Mouse (Mus musculus) lung, embryonic 16.5 days (tissue): ENCODE data around the gene Tnnt1. TPM values are rescaled to one million over a fixed set of nuclear protein-coding genes. Genes with fewer than 3 reads are reported as not detected.
"Not testable (repeated sequence)": the region's sequence is repeated elsewhere in the genome, so short reads cannot be mapped to it uniquely, and the experiment has no call there.

Source experiments
- ATAC-seq: fragments of 200-750 bp; cut with Nextera tagmentation; 2 replicates; pipeline ENCODE4 v1.8.0; 2017; ENCODE audit warnings: low read depth, mild to moderate bottlenecking, moderate library complexity
- H3K27ac ChIP-seq: fragments of 300-500 bp; sonication (generic); 2 replicates; pipeline ENCODE4 v1.5.1; 2014; ENCODE audit warnings: mild to moderate bottlenecking, control low read depth, low read length
- H3K27me3 ChIP-seq: fragments of 300-500 bp; sonication (generic); 2 replicates; pipeline ENCODE4 v1.6.1; 2014; ENCODE audit warnings: low read depth, low read length, mixed read lengths; ENCODE audit not compliant: control insufficient read depth, insufficient read depth
- H3K36me3 ChIP-seq: fragments of 300-500 bp; sonication (generic); 2 replicates; pipeline ENCODE4 v1.6.1; 2014; ENCODE audit warnings: low read length; ENCODE audit not compliant: control insufficient read depth, insufficient read depth
- H3K4me1 ChIP-seq: fragments of 300-500 bp; sonication (generic); replicated peaks from 2 replicates; pipeline ENCODE4 v1.6.1; 2014; ENCODE audit warnings: low read length, mixed read lengths; ENCODE audit not compliant: control insufficient read depth, insufficient read depth
- H3K4me2 ChIP-seq: fragments of 300-500 bp; sonication (generic); 2 replicates; pipeline ENCODE4 v1.6.1; 2014; ENCODE audit warnings: low read depth, low read length, control low read depth
- H3K4me3 ChIP-seq: fragments of 300-500 bp; sonication (generic); 2 replicates; pipeline ENCODE4 v1.5.1; 2014; ENCODE audit warnings: mild to moderate bottlenecking, low read length, control low read depth
- H3K9ac ChIP-seq: fragments of 300-500 bp; sonication (generic); 2 replicates; pipeline ENCODE4 v1.6.1; 2014; ENCODE audit warnings: low read length, control low read depth
- H3K9me3 ChIP-seq: fragments of 300-500 bp; sonication (generic); 2 replicates; pipeline ENCODE4 v1.6.1; 2016; ENCODE audit warnings: low read length; ENCODE audit not compliant: control insufficient read depth
- WGBS: fragments of 180-500 bp; shearing (Covaris S2); extraction: QIAGEN DNeasy Blood & Tissue Kit; methylation state at CpG from one replicate; pipeline ENCODE4 v1.1.7; 2014; 5-methylcytosine and 5-hydroxymethylcytosine counted together
- polyA plus RNA-seq: library from polyadenylated mRNA; unstranded; fragments of >200 nt; fragmentation: Nextera tagmentation; extraction: Ambion mirVana; gene quantifications from 2 replicates; pipeline ENCODE4 v1.2.1, GENCODE M21; 2015

Gene Tnnt1
- polyA plus RNA-seq, 1 experiment from 2014 or later, result 28.6 TPM

- not testable (repeated sequence) for H3K27ac ChIP-seq, H3K4me3 ChIP-seq, H3K9ac ChIP-seq, H3K4me2 ChIP-seq, H3K9me3 ChIP-seq, H3K27me3 ChIP-seq, H3K36me3 ChIP-seq
- peak; percentile 19; the same call in 1 of the 2 replicates for ATAC-seq
- WGBS, result 59% methylated on average over 15 of the region's 15 CpGs
- H3K4me1 ChIP-seq, result peaks cover 11% of the 10 kb centered on the region
Measured at GRCm38 (mm10) chr7:4524212-4524922, 8.2 kb upstream of the Tnnt1 start, which contains the start of gene Tnni3. TSS of gene Tnni3 (minus strand) at chr7:4524229.

GRCm38 (mm10) chr7:4523205-4524130 is 7.3 kb upstream of the Tnnt1 start:
- Histone ChIP-seq H3K9ac (no peak overlapping the region; the same call in 1 of the 2 replicates), H3K4me3 (no peak overlapping the region), H3K4me2 (no peak overlapping the region), H3K27ac (no peak overlapping the region), H3K27me3 (peaks cover 4% of the 10 kb centered on the region), H3K36me3 (no peaks in the 10 kb centered on the region), H3K4me1 (peaks cover 11% of the 10 kb centered on the region), H3K9me3 (no peaks in the 10 kb centered on the region; the same call in 1 of the 2 replicates)
- ATAC-seq, result no peak
- 83% methylated on average over 33 of the region's 33 CpGs for WGBS

GRCm38 (mm10) chr7:4522292-4522691 is 6.1 kb upstream of the Tnnt1 start:
- H3K27ac ChIP-seq, result no peak overlapping the region
- H3K9ac ChIP-seq, result no peak overlapping the region
- 60% methylated on average over 6 of the region's 6 CpGs for WGBS

GRCm38 (mm10) chr7:4521231-4522003 is 5.2 kb upstream of the Tnnt1 start:
- peak overlapping the region; percentile 51; the same call in 1 of the 2 replicates for H3K9ac ChIP-seq
- peak overlapping the region; percentile 30 for H3K4me3 ChIP-seq
- 27% methylated on average over 30 of the region's 32 CpGs for WGBS
- no peak overlapping the region for H3K27ac ChIP-seq
- ATAC-seq, result peak; percentile 7; the same call in 1 of the 2 replicates
- no peaks in the 10 kb centered on the region for H3K36me3 ChIP-seq
- peaks cover 4% of the 10 kb centered on the region for H3K27me3 ChIP-seq
- H3K4me2 ChIP-seq, result peak overlapping the region; percentile 59
- H3K9me3 ChIP-seq, result no peaks in the 10 kb centered on the region; the same call in 1 of the 2 replicates
- peaks cover 6% of the 10 kb centered on the region for H3K4me1 ChIP-seq

More at GRCm38 (mm10) chr7:4522292-4522691, 6.1 kb upstream of the Tnnt1 start:
- no peak for ATAC-seq
- H3K4me1 ChIP-seq, result peaks cover 11% of the 10 kb centered on the region
- peaks cover 4% of the 10 kb centered on the region for H3K27me3 ChIP-seq
- H3K36me3 ChIP-seq, result no peaks in the 10 kb centered on the region
- H3K4me3 ChIP-seq, result no peak overlapping the region
- no peaks in the 10 kb centered on the region; the same call in 1 of the 2 replicates for H3K9me3 ChIP-seq
- H3K4me2 ChIP-seq, result no peak overlapping the region

GRCm38 (mm10) chr7:4518487-4518886 is 2.3 kb upstream of the Tnnt1 start:
- no peaks in the 10 kb centered on the region; the same call in 1 of the 2 replicates for H3K9me3 ChIP-seq
- peaks cover 13% of the 10 kb centered on the region for H3K4me1 ChIP-seq
- peaks cover 4% of the 10 kb centered on the region for H3K27me3 ChIP-seq
- H3K4me3 ChIP-seq, result no peak overlapping the region
- H3K9ac ChIP-seq, result no peak overlapping the region
- ATAC-seq, result no peak
- WGBS, result 48% methylated on average over 1 of the region's 1 CpGs
- no peak overlapping the region for H3K4me2 ChIP-seq
- no peak overlapping the region for H3K27ac ChIP-seq
- no peaks in the 10 kb centered on the region for H3K36me3 ChIP-seq

GRCm38 (mm10) chr7:4515853-4516252 is 329 bp downstream of the Tnnt1 start:
- Histone ChIP-seq H3K4me3 (no peak overlapping the region), H3K4me2 (no peak overlapping the region), H3K27me3 (peaks cover 4% of the 10 kb centered on the region), H3K9me3 (no peaks in the 10 kb centered on the region), H3K27ac (no peak overlapping the region), H3K36me3 (no peaks in the 10 kb centered on the region), H3K4me1 (peaks cover 19% of the 10 kb centered on the region), H3K9ac (no peak overlapping the region)
- 60% methylated on average over 6 of the region's 6 CpGs for WGBS
- ATAC-seq, result no peak

- no peak overlapping the region for H3K27ac ChIP-seq
Measured at GRCm38 (mm10) chr7:4513829-4514712, 2.1 kb downstream of the Tnnt1 start.

GRCm38 (mm10) chr7:4513236-4513635 is 2.9 kb downstream of the Tnnt1 start:
- H3K4me1 ChIP-seq, result peaks cover 21% of the 10 kb centered on the region
- no peak for ATAC-seq
- H3K27ac ChIP-seq, result no peak overlapping the region
- WGBS, result 30% methylated on average over 13 of the region's 13 CpGs
- no peaks in the 10 kb centered on the region for H3K36me3 ChIP-seq
- H3K4me2 ChIP-seq, result no peak overlapping the region
- H3K4me3 ChIP-seq, result no peak overlapping the region
- no peaks in the 10 kb centered on the region for H3K9me3 ChIP-seq
- no peak overlapping the region for H3K9ac ChIP-seq
- no peaks in the 10 kb centered on the region for H3K27me3 ChIP-seq

More at GRCm38 (mm10) chr7:4513829-4514712, 2.1 kb downstream of the Tnnt1 start:
- Histone ChIP-seq H3K36me3 (no peaks in the 10 kb centered on the region), H3K9ac (peak overlapping the region; percentile 11; the same call in 1 of the 2 replicates), H3K9me3 (no peaks in the 10 kb centered on the region), H3K27me3 (no peaks in the 10 kb centered on the region), H3K4me3 (no peak overlapping the region), H3K4me1 (peaks cover 21% of the 10 kb centered on the region), H3K4me2 (no peak overlapping the region)
- no peak for ATAC-seq
- 46% methylated on average over 6 of the region's 6 CpGs for WGBS
